Comparison of ENCODE assay signal across 17 mouse cellular contexts in genomic region chr6:49856830-49857229, GRCm38 (mm10). TPM values are rescaled to one million over a fixed set of nuclear protein-coding genes. Genes with fewer than 3 reads are reported as not detected.
"Had no signal": no experiment of that assay in that cellular context is flagged by ENCODE, and none has a peak within 500 bp of the region (broad histone marks: within the 10 kb centered on the region; RNA-seq: fewer than 3 reads in every experiment).

No protein-coding gene starts in this region.

- H3K4me1 ChIP-seq: limb, embryonic 13.5 days; midbrain, embryonic 13.5 days; neural tube, embryonic 15.5 days had no signal

- H3K9me3 ChIP-seq: limb, embryonic 13.5 days; midbrain, embryonic 13.5 days; neural tube, embryonic 15.5 days had no signal

- H3K4me2 ChIP-seq: limb, embryonic 13.5 days; midbrain, embryonic 13.5 days; neural tube, embryonic 15.5 days had no signal

- H3K4me3 ChIP-seq: limb, embryonic 13.5 days; midbrain, embryonic 13.5 days; myocyte; neural tube, embryonic 15.5 days had no signal

- DNase-seq: kidney, adult 11 months; kidney, adult 9 months; kidney, postnatal 36 days; layer of hippocampus, adult 9-11 months; layer of hippocampus, postnatal 36 days; lung, adult 18-20 months; thymus, adult 18-20 months; thymus, postnatal 14 days had no signal

- ATAC-seq: midbrain, embryonic 13.5 days had no signal

- H3K36me3 ChIP-seq: limb, embryonic 13.5 days; midbrain, embryonic 13.5 days; neural tube, embryonic 15.5 days had no signal

- H3K27me3 ChIP-seq: limb, embryonic 13.5 days; midbrain, embryonic 13.5 days; neural tube, embryonic 15.5 days had no signal

- H3K27ac ChIP-seq: kidney, postnatal 0 days; limb, embryonic 13.5 days; liver, embryonic 14.5 days; midbrain, embryonic 13.5 days; neural tube, embryonic 15.5 days; stomach, postnatal 0 days had no signal

- H3K9ac ChIP-seq: limb, embryonic 13.5 days; liver, embryonic 14.5 days; midbrain, embryonic 13.5 days; neural tube, embryonic 15.5 days had no signal

RNA-seq across cellular contexts. Expression of gene Npy, which starts 34.3 kb away (rescaled TPM):
- total RNA-seq: liver, adult 2 months; megakaryocyte-erythroid progenitor cell, adult 5-6 weeks had no signal
- polyA plus RNA-seq: liver, adult 2 months; myocyte had no signal
